Mouse (Mus musculus) neural tube, embryonic 13.5 days (tissue): ENCODE data around the gene Fam57a. TPM values are rescaled to one million over a fixed set of nuclear protein-coding genes. Genes with fewer than 3 reads are reported as not detected.
A peak's percentile ranks its signal among the peaks of the same experiment; 100 is the strongest.

Source experiments
- ATAC-seq: fragments of 200-750 bp; cut with Nextera tagmentation; 2 replicates; pipeline ENCODE4 v1.8.0; 2017; ENCODE audit warnings: low read depth, mild to moderate bottlenecking, moderate TSS enrichment, moderate library complexity
- H3K27ac ChIP-seq: fragments of 300-500 bp; sonication (generic); replicated peaks from 2 replicates; pipeline ENCODE4 v1.5.1; 2015; ENCODE audit warnings: moderate library complexity, mild to moderate bottlenecking, inconsistent platforms
- H3K27me3 ChIP-seq: fragments of 300-500 bp; sonication (generic); 2 replicates; pipeline ENCODE4 v1.6.1; 2015; ENCODE audit warnings: mild to moderate bottlenecking, inconsistent platforms
- H3K36me3 ChIP-seq: fragments of 300-500 bp; sonication (generic); 2 replicates; pipeline ENCODE4 v1.6.1; 2015; ENCODE audit warnings: mild to moderate bottlenecking, inconsistent platforms
- H3K4me1 ChIP-seq: fragments of 300-500 bp; sonication (generic); replicated peaks from 2 replicates; pipeline ENCODE4 v1.6.1; 2015; ENCODE audit warnings: inconsistent platforms
- H3K4me2 ChIP-seq: fragments of 300-500 bp; sonication (generic); 2 replicates; pipeline ENCODE4 v1.6.1; 2015; ENCODE audit warnings: inconsistent platforms, mild to moderate bottlenecking, moderate library complexity
- H3K4me3 ChIP-seq: fragments of 300-500 bp; sonication (generic); 2 replicates; pipeline ENCODE4 v1.5.1; 2015; ENCODE audit warnings: mild to moderate bottlenecking, inconsistent platforms
- H3K9ac ChIP-seq: fragments of 300-500 bp; sonication (generic); 2 replicates; pipeline ENCODE4 v1.6.1; 2015; ENCODE audit warnings: moderate library complexity, mild to moderate bottlenecking, inconsistent platforms
- H3K9me3 ChIP-seq: fragments of 300-500 bp; sonication (generic); 2 replicates; pipeline ENCODE4 v1.6.1; 2016; ENCODE audit warnings: inconsistent platforms
- WGBS: fragments of 180-500 bp; shearing (Covaris S2); methylation state at CpG from one replicate; pipeline ENCODE4 v1.1.7; 2015; 5-methylcytosine and 5-hydroxymethylcytosine counted together
- polyA plus RNA-seq: library from polyadenylated mRNA; unstranded; fragments of >200 nt; fragmentation: Nextera tagmentation; extraction: Ambion mirVana; gene quantifications from 2 replicates; pipeline ENCODE4 v1.2.1, GENCODE M21; 2015

Gene Fam57a
- polyA plus RNA-seq, 1 experiment from 2014 or later = 28.4 TPM

DNA sequence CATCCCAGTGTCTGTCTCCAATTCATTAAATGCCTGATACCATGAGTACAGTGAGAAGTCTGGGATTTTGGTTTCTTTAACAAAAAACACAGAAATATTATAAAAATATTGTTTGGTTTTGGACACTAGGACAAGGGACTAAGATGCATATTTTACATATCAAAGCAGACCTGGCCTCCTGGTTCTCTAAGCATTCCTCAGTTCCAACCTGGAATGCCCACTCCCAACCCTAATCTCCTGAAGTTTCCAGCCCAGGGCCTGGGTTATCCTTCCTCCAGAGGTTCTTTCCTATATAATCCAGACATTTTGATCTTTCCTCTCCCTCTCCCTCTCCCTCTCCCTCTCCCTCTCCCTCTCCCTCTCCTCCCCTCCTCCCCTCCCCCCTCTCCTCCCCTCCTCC, 45.6 kb downstream of the Fam57a start:
- H3K9ac ChIP-seq = no peak overlapping the region
- ATAC-seq = no peak
- peaks cover 60% of the 10 kb centered on the region for H3K36me3 ChIP-seq
- H3K9me3 ChIP-seq = no peaks in the 10 kb centered on the region
- H3K4me1 ChIP-seq = no peaks in the 10 kb centered on the region
- H3K4me2 ChIP-seq = no peak overlapping the region
- H3K4me3 ChIP-seq = no peak overlapping the region
- no peak overlapping the region for H3K27ac ChIP-seq
- no peaks in the 10 kb centered on the region for H3K27me3 ChIP-seq

DNA sequence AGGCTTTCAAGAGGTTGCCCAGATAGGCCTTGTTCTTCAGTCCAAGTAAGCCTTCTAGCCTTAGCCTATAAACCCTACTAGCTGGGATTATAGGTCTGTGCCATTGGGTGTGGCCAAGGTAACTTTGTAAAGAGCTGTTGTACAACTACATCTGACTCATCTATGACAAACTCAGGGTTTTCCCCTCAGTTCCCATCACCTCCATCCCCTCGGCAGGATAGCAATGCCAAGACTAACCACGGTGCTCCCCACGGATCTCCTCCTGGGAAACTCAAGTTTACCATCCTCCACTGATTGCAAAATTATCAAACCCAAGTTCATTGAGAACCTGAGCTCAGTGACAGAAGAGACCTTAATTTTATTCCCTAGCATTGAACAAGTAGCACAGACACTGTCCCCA, 56.7 kb downstream of the Fam57a start:
- ATAC-seq = no peak
- Histone ChIP-seq H3K36me3 (peaks cover 77% of the 10 kb centered on the region), H3K9me3 (no peaks in the 10 kb centered on the region), H3K9ac (no peak overlapping the region), H3K27ac (no peak overlapping the region), H3K4me2 (no peak overlapping the region), H3K27me3 (no peaks in the 10 kb centered on the region), H3K4me1 (no peaks in the 10 kb centered on the region), H3K4me3 (no peak overlapping the region)
- WGBS = 95% methylated on average over 3 of the region's 3 CpGs

DNA sequence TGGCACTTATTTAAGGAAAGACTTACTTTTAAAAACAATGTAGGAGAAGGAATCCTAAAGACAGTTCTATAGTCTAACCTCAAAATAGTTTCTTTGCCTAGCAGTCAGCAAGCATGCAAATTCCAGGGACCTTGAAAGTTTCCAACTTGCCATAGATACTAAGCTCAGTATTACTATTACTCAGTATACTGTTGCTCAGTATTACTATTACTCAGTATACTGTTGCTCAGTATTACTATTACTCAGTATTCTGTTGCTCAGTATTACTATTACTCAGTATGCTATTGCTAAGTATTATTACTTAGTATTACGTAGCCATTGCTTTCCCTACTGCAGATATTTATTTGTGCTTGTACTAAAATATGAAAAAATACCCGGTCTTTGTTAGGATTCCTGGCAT, 60.3 kb downstream of the Fam57a start:
- H3K27ac ChIP-seq = no peak overlapping the region
- H3K27me3 ChIP-seq = no peaks in the 10 kb centered on the region
- peaks cover 25% of the 10 kb centered on the region for H3K4me1 ChIP-seq
- peaks cover 47% of the 10 kb centered on the region for H3K36me3 ChIP-seq
- H3K9ac ChIP-seq = no peak overlapping the region
- no peaks in the 10 kb centered on the region for H3K9me3 ChIP-seq
- H3K4me2 ChIP-seq = no peak overlapping the region
- WGBS = 99% methylated on average over 2 of the region's 2 CpGs
- H3K4me3 ChIP-seq = no peak overlapping the region
- no peak for ATAC-seq

DNA sequence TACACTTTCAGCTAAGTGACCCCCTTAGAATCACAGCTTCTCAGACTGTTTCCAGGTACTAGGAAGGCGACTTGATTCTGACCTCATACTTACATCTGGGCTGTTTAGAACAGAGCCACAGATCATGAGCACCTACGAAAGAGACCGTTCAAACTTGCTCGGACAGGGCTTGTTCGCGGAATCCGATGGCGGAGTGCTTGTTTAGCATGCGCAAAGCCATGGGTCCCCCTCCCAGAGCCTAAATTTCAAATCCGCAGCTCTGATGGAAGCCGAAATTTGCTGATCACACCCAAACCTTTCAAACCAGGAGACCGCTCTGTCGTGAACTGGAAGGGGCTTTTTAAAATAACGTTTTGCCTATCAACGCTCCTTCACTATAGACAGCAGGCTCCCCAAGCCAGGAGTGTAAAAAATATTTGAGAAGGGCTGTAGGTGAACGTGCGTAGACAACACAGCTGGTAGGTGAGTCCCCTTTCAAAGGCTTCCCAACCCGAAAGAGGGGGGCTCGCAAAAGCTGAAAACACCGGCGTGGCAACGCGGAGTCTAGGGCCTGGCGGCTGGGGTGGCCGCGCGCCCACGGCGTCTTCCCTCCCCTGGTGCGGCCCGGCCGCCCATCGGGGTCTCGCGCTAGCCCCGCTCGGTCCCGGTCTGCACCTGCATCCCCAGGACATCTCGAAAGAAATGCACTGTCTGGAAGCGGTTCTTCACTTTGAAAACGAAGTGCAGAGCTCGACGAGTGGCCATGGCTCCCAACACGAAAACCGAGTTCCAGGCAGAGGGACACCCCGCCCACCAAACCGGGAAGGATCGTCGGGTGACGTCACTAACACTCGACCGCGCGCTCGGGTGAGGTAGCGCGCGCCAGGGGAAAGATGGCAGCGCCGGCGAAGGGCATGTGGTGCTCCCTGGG, 63.7 kb downstream of the Fam57a start, which contains the start of the genes Mrm3 and Glod4:
TSS of gene Mrm3 (plus strand) at position 815 of the 910 bp plus-strand sequence.
TSS of gene Glod4 (minus strand) at position 825 of the 910 bp plus-strand sequence.
- no peaks in the 10 kb centered on the region for H3K9me3 ChIP-seq
- peaks cover 33% of the 10 kb centered on the region for H3K4me1 ChIP-seq
- peak within 1 kb of the TSS; percentile 88 for H3K9ac ChIP-seq
- WGBS = under 1% methylated on average over 61 of the region's 61 CpGs
- peak within 1 kb of the TSS; percentile 86 for H3K27ac ChIP-seq
- peak within 1 kb of the TSS; percentile 72 for H3K4me3 ChIP-seq
- H3K27me3 ChIP-seq = no peaks in the 10 kb centered on the region
- peak; percentile 92 for ATAC-seq
- peaks cover 24% of the 10 kb centered on the region for H3K36me3 ChIP-seq
- peak within 1 kb of the TSS; percentile 76 for H3K4me2 ChIP-seq

DNA sequence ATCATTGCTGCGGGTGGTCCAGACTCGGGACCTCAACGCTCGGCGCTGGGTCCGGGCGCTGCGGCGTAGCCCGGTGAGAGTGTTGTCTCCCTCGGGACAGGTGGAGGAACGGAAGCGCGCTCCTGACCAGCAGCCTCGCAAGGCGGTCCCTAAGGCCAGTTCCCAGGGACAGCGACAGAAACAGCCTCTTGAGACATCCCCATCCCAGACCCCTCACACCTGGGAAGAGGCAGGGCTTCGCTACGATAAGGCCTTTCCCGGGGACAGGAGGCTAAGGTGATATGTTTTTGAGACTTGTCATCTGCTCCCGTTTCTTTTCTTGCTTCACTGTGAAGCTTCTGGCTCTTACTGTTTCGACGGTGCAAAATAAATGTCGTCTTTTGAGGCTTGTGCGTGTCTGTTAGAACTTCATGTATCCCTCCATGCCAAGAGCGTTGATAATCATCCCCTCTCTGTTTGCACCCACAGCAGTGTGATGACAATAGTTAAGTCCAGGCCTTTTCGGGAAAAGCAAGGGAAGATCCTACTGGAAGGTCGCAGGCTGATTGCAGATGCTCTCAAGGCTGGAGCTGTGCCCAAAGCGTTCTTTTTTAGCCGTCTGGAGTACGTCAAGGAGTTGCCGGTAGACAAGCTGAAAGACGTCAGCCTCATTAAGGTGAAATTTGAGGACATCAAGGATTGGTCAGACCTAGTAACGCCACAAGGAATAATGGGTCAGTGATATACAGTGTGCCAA, 64.5 kb downstream of the Fam57a start:
- peaks cover 24% of the 10 kb centered on the region for H3K36me3 ChIP-seq
- H3K4me1 ChIP-seq = peaks cover 33% of the 10 kb centered on the region
- 3% methylated on average over 34 of the region's 34 CpGs for WGBS
- ATAC-seq = no peak
- H3K9me3 ChIP-seq = no peaks in the 10 kb centered on the region
- peak overlapping the region; percentile 88 for H3K9ac ChIP-seq
- H3K27ac ChIP-seq = peak overlapping the region; percentile 86; the same call in 1 of the 2 replicates
- peak overlapping the region; percentile 76 for H3K4me2 ChIP-seq
- H3K27me3 ChIP-seq = no peaks in the 10 kb centered on the region
- H3K4me3 ChIP-seq = peak overlapping the region; percentile 72

DNA sequence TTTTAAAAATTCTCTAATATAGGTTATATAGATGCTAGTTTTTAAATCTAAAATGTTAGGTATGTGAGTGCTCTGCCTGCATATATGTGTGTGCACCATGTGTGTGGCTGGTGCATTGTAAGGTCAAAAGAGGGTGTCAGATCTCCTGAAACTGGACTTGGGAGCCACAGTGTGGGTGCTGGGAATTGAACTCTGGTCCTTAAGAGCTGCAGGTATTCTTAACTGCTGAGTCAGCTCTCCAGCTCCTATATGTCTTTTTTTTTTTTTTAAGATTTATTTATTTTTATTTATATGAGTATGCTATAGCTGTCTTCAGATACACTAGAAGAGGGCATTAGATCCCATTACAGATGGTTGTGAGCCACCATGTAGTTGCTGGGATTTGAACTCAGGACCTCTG, 67.0 kb downstream of the Fam57a start:
- no peak overlapping the region for H3K4me2 ChIP-seq
- H3K9ac ChIP-seq = no peak overlapping the region
- no peaks in the 10 kb centered on the region for H3K27me3 ChIP-seq
- H3K4me3 ChIP-seq = no peak overlapping the region
- peaks cover 33% of the 10 kb centered on the region for H3K4me1 ChIP-seq
- H3K36me3 ChIP-seq = peaks cover 29% of the 10 kb centered on the region
- ATAC-seq = no peak
- H3K9me3 ChIP-seq = no peaks in the 10 kb centered on the region
- no peak overlapping the region for H3K27ac ChIP-seq

DNA sequence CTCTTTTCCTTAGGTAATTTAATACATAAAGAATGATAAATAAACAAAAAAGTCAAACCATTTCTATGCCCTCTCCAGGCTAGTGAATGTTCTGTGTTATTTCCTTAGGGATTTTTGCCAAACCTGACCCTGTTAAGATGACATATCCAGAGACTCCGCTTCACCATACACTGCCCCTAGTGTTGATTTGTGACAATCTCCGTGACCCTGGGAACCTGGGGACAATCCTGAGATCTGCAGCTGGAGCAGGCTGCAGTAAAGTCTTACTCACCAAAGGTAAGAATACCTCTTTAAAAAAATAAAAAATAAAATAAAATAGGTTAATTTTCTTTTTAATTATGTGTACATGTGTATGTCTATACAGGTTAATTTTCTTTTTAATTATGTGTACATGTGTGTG, 67.8 kb downstream of the Fam57a start:
- Histone ChIP-seq H3K9me3 (no peaks in the 10 kb centered on the region), H3K36me3 (peaks cover 31% of the 10 kb centered on the region), H3K9ac (no peak overlapping the region), H3K27ac (no peak overlapping the region), H3K4me2 (no peak overlapping the region), H3K4me3 (no peak overlapping the region), H3K27me3 (no peaks in the 10 kb centered on the region), H3K4me1 (peaks cover 25% of the 10 kb centered on the region)
- ATAC-seq = no peak
- 45% methylated on average over 2 of the region's 2 CpGs for WGBS

DNA sequence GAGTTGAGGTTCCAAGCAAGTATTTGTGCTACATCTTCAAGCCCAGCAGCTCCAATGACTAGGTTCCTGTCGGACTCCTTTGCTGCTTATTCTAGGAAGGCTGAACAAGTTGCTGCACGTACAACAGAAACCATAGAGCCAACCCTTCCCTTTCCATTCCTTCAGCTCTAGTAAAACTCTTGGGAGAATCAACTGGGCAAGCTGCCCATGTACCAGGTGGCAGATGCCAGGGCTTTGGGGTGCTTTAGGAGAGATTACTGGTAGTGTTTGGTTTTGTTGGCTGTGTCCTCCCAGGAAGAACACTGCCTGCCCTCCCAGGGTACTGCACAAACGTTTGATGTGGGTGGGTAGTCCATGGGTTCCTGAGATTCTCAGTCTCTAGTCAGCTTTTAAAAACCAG, 72.6 kb downstream of the Fam57a start:
- no peak overlapping the region for H3K4me2 ChIP-seq
- H3K27me3 ChIP-seq = no peaks in the 10 kb centered on the region
- H3K27ac ChIP-seq = no peak overlapping the region
- no peak overlapping the region for H3K9ac ChIP-seq
- no peak overlapping the region for H3K4me3 ChIP-seq
- H3K36me3 ChIP-seq = peaks cover 36% of the 10 kb centered on the region
- H3K4me1 ChIP-seq = peaks cover 32% of the 10 kb centered on the region
- H3K9me3 ChIP-seq = no peaks in the 10 kb centered on the region
- 67% methylated on average over 3 of the region's 3 CpGs for WGBS
- no peak for ATAC-seq

DNA sequence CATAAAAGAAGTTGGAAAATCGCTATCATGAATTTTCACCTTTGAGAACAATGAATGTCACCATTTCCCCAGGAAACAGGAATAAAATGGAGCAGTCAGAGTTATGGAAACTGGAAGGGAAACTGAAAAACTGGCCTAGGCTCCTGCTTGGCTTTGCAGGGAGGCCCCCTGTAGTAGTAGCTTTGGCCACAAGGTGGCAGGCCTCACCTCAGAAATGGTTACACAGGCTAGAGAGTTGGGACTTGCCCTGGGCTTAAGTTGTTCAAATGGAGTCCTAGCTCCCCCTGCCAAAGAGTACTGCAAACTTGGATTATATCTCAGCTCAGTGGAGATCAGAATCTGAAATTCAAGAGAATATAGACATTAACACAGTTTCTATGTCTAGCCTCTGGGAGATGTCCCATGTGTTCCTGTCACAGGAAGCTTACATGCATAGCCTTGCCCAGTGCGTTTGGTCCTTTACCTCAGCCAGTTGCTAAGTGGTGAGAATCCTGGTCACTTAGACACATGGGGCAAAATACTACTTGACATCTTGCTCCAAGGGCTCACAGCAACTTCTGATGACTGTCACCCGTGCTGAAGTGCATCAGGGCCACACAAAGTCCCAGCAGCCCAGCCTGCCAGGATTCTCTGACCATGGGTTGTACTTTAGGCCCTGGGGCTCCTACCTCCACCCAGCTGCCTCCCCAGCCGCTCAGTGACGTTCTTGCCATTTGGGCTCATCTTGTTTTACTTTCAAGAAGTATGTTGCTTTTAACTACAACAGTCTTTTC, 73.9 kb downstream of the Fam57a start:
- Histone ChIP-seq H3K9ac (0 out of 2 replicates have a peak overlapping the region, but pooled peaks have one; percentile 35), H3K4me1 (peaks cover 33% of the 10 kb centered on the region), H3K27me3 (no peaks in the 10 kb centered on the region), H3K36me3 (peaks cover 46% of the 10 kb centered on the region), H3K27ac (peak overlapping the region; percentile 72), H3K9me3 (no peaks in the 10 kb centered on the region), H3K4me3 (no peak overlapping the region), H3K4me2 (no peak overlapping the region)
- ATAC-seq = peak; percentile 87
- 38% methylated on average over 5 of the region's 5 CpGs for WGBS

DNA sequence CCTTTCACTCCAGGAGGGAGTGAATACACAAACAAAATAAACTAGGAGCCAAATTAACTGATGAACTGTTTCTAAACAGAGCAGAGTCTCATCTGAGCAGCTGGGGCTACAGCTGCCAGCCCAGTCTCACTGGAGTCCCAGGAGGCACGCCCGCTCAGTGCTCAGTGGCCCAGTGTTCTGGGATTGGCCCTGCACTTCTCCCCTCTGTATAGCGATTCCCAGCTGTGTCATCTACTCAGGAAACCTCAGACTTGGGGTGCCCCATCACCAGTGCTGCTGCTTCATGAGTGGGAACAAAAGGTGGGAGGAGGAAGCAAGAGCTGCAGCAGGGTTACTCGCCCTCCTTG, 74.4 kb downstream of the Fam57a start:
- Histone ChIP-seq H3K9me3 (no peaks in the 10 kb centered on the region), H3K9ac (0 out of 2 replicates have a peak overlapping the region, but pooled peaks have one; percentile 35), H3K4me3 (no peak overlapping the region), H3K36me3 (peaks cover 43% of the 10 kb centered on the region), H3K27ac (peak overlapping the region; percentile 72), H3K4me2 (no peak overlapping the region), H3K27me3 (no peaks in the 10 kb centered on the region), H3K4me1 (peaks cover 33% of the 10 kb centered on the region)
- WGBS = 51% methylated on average over 4 of the region's 4 CpGs
- peak; percentile 70 for ATAC-seq

DNA sequence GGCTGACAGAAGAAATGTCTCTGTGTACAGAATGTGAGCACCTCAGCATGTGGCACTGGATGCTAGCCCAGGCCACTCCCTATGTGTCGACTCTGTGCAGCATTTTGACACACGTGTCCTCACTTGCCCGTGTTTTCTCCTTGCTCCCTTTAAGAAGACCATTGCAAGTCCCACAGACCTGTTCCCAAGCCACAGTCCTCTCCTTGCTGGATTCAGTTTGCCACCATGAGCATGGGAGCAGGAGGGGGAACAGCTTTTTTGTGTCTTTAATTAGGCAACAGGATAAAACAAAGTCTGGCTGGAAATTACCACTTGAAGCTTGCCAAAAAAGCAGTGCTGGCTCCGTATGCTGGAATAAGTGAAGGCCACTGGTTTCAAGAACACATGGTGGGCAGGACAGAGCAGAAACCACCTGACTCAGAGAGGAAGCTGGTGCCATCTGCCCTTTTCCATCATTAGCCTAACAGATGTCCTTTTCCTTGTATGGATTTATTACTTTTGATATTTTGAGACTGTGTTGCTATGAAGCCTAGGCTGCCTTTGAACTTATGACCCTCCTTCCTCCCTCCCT, 76.0 kb downstream of the Fam57a start:
- H3K36me3 ChIP-seq = peaks cover 29% of the 10 kb centered on the region
- no peak for ATAC-seq
- H3K4me2 ChIP-seq = no peak overlapping the region
- H3K4me3 ChIP-seq = no peak overlapping the region
- H3K27ac ChIP-seq = 0 out of 2 replicates have a peak overlapping the region, but pooled peaks have one; percentile 14
- H3K27me3 ChIP-seq = no peaks in the 10 kb centered on the region
- WGBS = 55% methylated on average over 4 of the region's 4 CpGs
- peaks cover 44% of the 10 kb centered on the region for H3K4me1 ChIP-seq
- H3K9ac ChIP-seq = no peak overlapping the region
- H3K9me3 ChIP-seq = no peaks in the 10 kb centered on the region
